Mouse (Mus musculus) ovary, postnatal 36 days (tissue): ENCODE results near the gene Trim46.

Experiments used
- DNase-seq: peaks from one replicate; pipeline ENCODE4 v3.0.0; 2022; ENCODE audit warnings: low spot score, mixed read lengths

The Trim46 gene

GRCm38 (mm10) chr3:89209731-89210130 lies 36.4 kb downstream of the Trim46 start:
- no peak for DNase-seq

- DNase-seq: no peak
Observed at GRCm38 (mm10) chr3:89208736-89209135, 37.4 kb downstream of the Trim46 start.

- DNase-seq: no peak
Observed at GRCm38 (mm10) chr3:89208075-89208657, 37.9 kb downstream of the Trim46 start.

GRCm38 (mm10) chr3:89206695-89207094 lies 39.4 kb downstream of the Trim46 start:
- no peak for DNase-seq

GRCm38 (mm10) chr3:89206079-89206478 lies 40.0 kb downstream of the Trim46 start:
- no peak for DNase-seq

- DNase-seq: no peak
Observed at GRCm38 (mm10) chr3:89203142-89203514, 43.0 kb downstream of the Trim46 start.

GRCm38 (mm10) chr3:89202253-89203141 lies 43.6 kb downstream of the Trim46 start, which contains the start of gene Gba:
TSS of gene Gba (plus strand) at chr3:89202928.
- peak; percentile 78 for DNase-seq

- DNase-seq: no peak
Observed at GRCm38 (mm10) chr3:89199839-89200238, 46.3 kb downstream of the Trim46 start.

- DNase-seq: peak; percentile 88
Observed at GRCm38 (mm10) chr3:89195979-89196877, 49.9 kb downstream of the Trim46 start.

- DNase-seq: no peak
Observed at GRCm38 (mm10) chr3:89193853-89194252, 52.3 kb downstream of the Trim46 start.

GRCm38 (mm10) chr3:89193351-89193750 lies 52.8 kb downstream of the Trim46 start:
- DNase-seq: no peak

- no peak for DNase-seq
Observed at GRCm38 (mm10) chr3:89190436-89190835, 55.7 kb downstream of the Trim46 start.

GRCm38 (mm10) chr3:89188478-89188875 lies 57.6 kb downstream of the Trim46 start:
- DNase-seq: no peak

GRCm38 (mm10) chr3:89187690-89188477 lies 58.2 kb downstream of the Trim46 start:
- DNase-seq: no peak

GRCm38 (mm10) chr3:89187197-89187596 lies 58.9 kb downstream of the Trim46 start:
- DNase-seq: no peak
